Mouse (Mus musculus) embryonic fibroblast, embryonic 13.5 days (primary cell): ENCODE results near the gene Zfp692.

Experiments used
- CTCF ChIP-seq: IDR thresholded peaks from 2 replicates; pipeline ENCODE4 v1.5.1; 2011; ENCODE audit warnings: mild to moderate bottlenecking, control low read depth, low read length, moderate library complexity, borderline replicate concordance; ENCODE audit not compliant: insufficient read depth
- POLR2A ChIP-seq: IDR thresholded peaks from 2 replicates; pipeline ENCODE4 v1.6.1; 2011; ENCODE audit warnings: low read depth, mild to moderate bottlenecking, control low read depth, low read length, moderate library complexity

- TF ChIP-seq CTCF (no peak), POLR2A (no peak)
Observed at GRCm38 (mm10) chr11:58316344-58316743, 9.5 kb downstream of the Zfp692 start.
